Mouse (Mus musculus): Measurements from ENCODE around the gene Gm29866.
"Not testable (repeated sequence)": the region's sequence is repeated elsewhere in the genome, so short reads cannot be mapped to it uniquely, and the experiment has no call there.

Gm29866 gene

DNA sequence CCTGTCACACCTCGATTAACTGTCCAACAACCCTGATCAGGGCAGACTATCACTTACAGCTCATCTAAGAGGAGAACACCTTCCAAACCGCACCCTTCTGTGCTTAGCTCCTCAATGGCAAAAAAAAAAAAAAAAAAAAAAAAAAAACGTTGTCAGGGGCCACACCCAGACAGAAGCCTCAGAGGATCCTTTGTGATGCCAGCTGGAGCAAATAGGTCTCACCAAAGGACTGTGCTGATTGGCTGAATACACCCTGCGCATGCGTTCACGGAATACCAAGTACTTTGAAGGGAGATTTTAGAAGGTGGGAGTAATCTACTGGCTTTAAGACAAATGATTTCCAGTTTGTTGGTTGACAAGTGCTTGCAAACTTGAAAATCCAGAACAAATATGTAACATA, at the start of gene Gm29866:
Gene Gm29866 (minus strand): TSS at position 101 of the 400 bp plus-strand sequence.
- in situ Hi-C loops (cut with MboI, MseI): not testable (repeated sequence)

All from T-helper 17 cell (primary cell).